Mouse (Mus musculus): ENCODE measurements at regions not wholly inside any gene's neighbourhood (a gene's known extent, or its start where the extent isn't known, plus 50 kb on each side); places are given as distances from the start of the nearest gene placed in this dataset.

- no peaks in the 10 kb centered on the region for H3K27me3 ChIP-seq (ENCODE audit: control insufficient read depth, insufficient read depth, low read length)
- no peaks in the 10 kb centered on the region for H3K4me1 ChIP-seq (replicated peaks; ENCODE audit: control insufficient read depth in 2 of 2, insufficient read depth in 2 of 2, low read length in 1 of 2)
- H3K9me3 ChIP-seq (ENCODE audit: control insufficient read depth, low read length) = no peaks in the 10 kb centered on the region
- no peak for ATAC-seq (ENCODE audit: insufficient read depth)
- no peak overlapping the region for H3K4me2 ChIP-seq (ENCODE audit: low read depth)
- 64% methylated on average over 18 of the region's 18 CpGs for WGBS (ENCODE audit: insufficient replicate concordance)
- no peak overlapping the region for H3K4me3 ChIP-seq (ENCODE audit: insufficient read depth in 1 of 2, low read depth in 2 of 2, low read length in 2 of 2)
- no peaks in the 10 kb centered on the region for H3K36me3 ChIP-seq (replicated peaks; ENCODE audit: control insufficient read depth, insufficient read depth, low read depth)
- TF ChIP-seq EP300 (IDR thresholded peaks at IDR 0.05; ENCODE audit: low read depth) (no peak), CTCF (IDR thresholded peaks at IDR 0.05; ENCODE audit: low read depth) (no peak)
- H3K27ac ChIP-seq = no peak overlapping the region
- H3K9ac ChIP-seq (replicated peaks) = no peak overlapping the region
- no peak for DNase-seq (ENCODE audit: low read depth in 3 of 3, low spot score in 3 of 3)
Observed at GRCm38 (mm10) chr2:146745012-146745682, 110.5 kb upstream of the Kiz start.

GRCm38 (mm10) chr2:146745683-146746047 is 110.0 kb upstream of the Kiz start:
- Histone ChIP-seq H3K4me3 (ENCODE audit: insufficient read depth in 1 of 2, low read depth in 2 of 2, low read length in 2 of 2) (no peak overlapping the region), H3K36me3 (replicated peaks; ENCODE audit: control insufficient read depth, insufficient read depth, low read depth) (no peaks in the 10 kb centered on the region), H3K4me2 (ENCODE audit: low read depth) (no peak overlapping the region), H3K9me3 (ENCODE audit: control insufficient read depth, low read length) (no peaks in the 10 kb centered on the region), H3K4me1 (replicated peaks; ENCODE audit: control insufficient read depth in 2 of 2, insufficient read depth in 2 of 2, low read length in 1 of 2) (no peaks in the 10 kb centered on the region), H3K9ac (replicated peaks) (no peak overlapping the region), H3K27me3 (ENCODE audit: control insufficient read depth, insufficient read depth, low read length) (no peaks in the 10 kb centered on the region), H3K27ac (no peak overlapping the region)
- DNase-seq (ENCODE audit: low read depth in 3 of 3, low spot score in 3 of 3) (no peak), ATAC-seq (ENCODE audit: insufficient read depth) (no peak)
- TF ChIP-seq EP300 (IDR thresholded peaks at IDR 0.05; ENCODE audit: low read depth) (no peak), CTCF (IDR thresholded peaks at IDR 0.05; ENCODE audit: low read depth) (no peak)
- WGBS (ENCODE audit: insufficient replicate concordance) = 59% methylated on average over 12 of the region's 12 CpGs

- no peak for DNase-seq (ENCODE audit: low read depth in 3 of 3, low spot score in 3 of 3)
- H3K27me3 ChIP-seq (ENCODE audit: control insufficient read depth, insufficient read depth, low read length) = no peaks in the 10 kb centered on the region
- TF ChIP-seq EP300 (IDR thresholded peaks at IDR 0.05; ENCODE audit: low read depth) = no peak
- TF ChIP-seq CTCF (IDR thresholded peaks at IDR 0.05; ENCODE audit: low read depth) = no peak
- H3K4me1 ChIP-seq (replicated peaks; ENCODE audit: control insufficient read depth in 2 of 2, insufficient read depth in 2 of 2, low read length in 1 of 2) = no peaks in the 10 kb centered on the region
- WGBS (ENCODE audit: insufficient replicate concordance) = 18% methylated on average over 2 of the region's 2 CpGs
- H3K36me3 ChIP-seq (replicated peaks; ENCODE audit: control insufficient read depth, insufficient read depth, low read depth) = no peaks in the 10 kb centered on the region
- H3K27ac ChIP-seq = no peak overlapping the region
- H3K9me3 ChIP-seq (ENCODE audit: control insufficient read depth, low read length) = no peaks in the 10 kb centered on the region
- no peak for ATAC-seq (ENCODE audit: insufficient read depth)
- no peak overlapping the region for H3K4me2 ChIP-seq (ENCODE audit: low read depth)
- no peak overlapping the region for H3K4me3 ChIP-seq (ENCODE audit: insufficient read depth in 1 of 2, low read depth in 2 of 2, low read length in 2 of 2)
- no peak overlapping the region for H3K9ac ChIP-seq (replicated peaks)
Observed at GRCm38 (mm10) chr2:146753988-146754387, 101.7 kb upstream of the Kiz start.

- DNase-seq (ENCODE audit: low read depth in 3 of 3, low spot score in 3 of 3) = no peak
- 60% methylated on average over 18 of the region's 18 CpGs for WGBS (ENCODE audit: insufficient replicate concordance)
- Histone ChIP-seq H3K27me3 (ENCODE audit: control insufficient read depth, insufficient read depth, low read length) (no peaks in the 10 kb centered on the region), H3K4me2 (ENCODE audit: low read depth) (no peak overlapping the region), H3K9ac (replicated peaks) (no peak overlapping the region), H3K4me1 (replicated peaks; ENCODE audit: control insufficient read depth in 2 of 2, insufficient read depth in 2 of 2, low read length in 1 of 2) (no peaks in the 10 kb centered on the region), H3K36me3 (replicated peaks; ENCODE audit: control insufficient read depth, insufficient read depth, low read depth) (no peaks in the 10 kb centered on the region), H3K9me3 (ENCODE audit: control insufficient read depth, low read length) (no peaks in the 10 kb centered on the region), H3K27ac (no peak overlapping the region), H3K4me3 (ENCODE audit: insufficient read depth in 1 of 2, low read depth in 2 of 2, low read length in 2 of 2) (no peak overlapping the region)
- TF ChIP-seq EP300 (IDR thresholded peaks at IDR 0.05; ENCODE audit: low read depth) (no peak), CTCF (IDR thresholded peaks at IDR 0.05; ENCODE audit: low read depth) (no peak)
- ATAC-seq (ENCODE audit: insufficient read depth) = no peak
Observed at GRCm38 (mm10) chr2:146763522-146764144, 92.0 kb upstream of the Kiz start.

GRCm38 (mm10) chr2:146764313-146765255 is 91.1 kb upstream of the Kiz start:
- H3K27ac ChIP-seq = no peak overlapping the region
- H3K9me3 ChIP-seq (ENCODE audit: control insufficient read depth, low read length) = no peaks in the 10 kb centered on the region
- H3K9ac ChIP-seq (replicated peaks) = no peak overlapping the region
- H3K4me2 ChIP-seq (ENCODE audit: low read depth) = no peak overlapping the region
- H3K4me1 ChIP-seq (replicated peaks; ENCODE audit: control insufficient read depth in 2 of 2, insufficient read depth in 2 of 2, low read length in 1 of 2) = no peaks in the 10 kb centered on the region
- no peak overlapping the region for H3K4me3 ChIP-seq (ENCODE audit: insufficient read depth in 1 of 2, low read depth in 2 of 2, low read length in 2 of 2)
- H3K36me3 ChIP-seq (replicated peaks; ENCODE audit: control insufficient read depth, insufficient read depth, low read depth) = no peaks in the 10 kb centered on the region
- WGBS (ENCODE audit: insufficient replicate concordance) = 62% methylated on average over 12 of the region's 12 CpGs
- no peak for ATAC-seq (ENCODE audit: insufficient read depth)
- H3K27me3 ChIP-seq (ENCODE audit: control insufficient read depth, insufficient read depth, low read length) = no peaks in the 10 kb centered on the region
- no peak for DNase-seq (ENCODE audit: low read depth in 3 of 3, low spot score in 3 of 3)
- TF ChIP-seq EP300 (IDR thresholded peaks at IDR 0.05; ENCODE audit: low read depth) (no peak), CTCF (IDR thresholded peaks at IDR 0.05; ENCODE audit: low read depth) (no peak)

All from liver, embryonic 14.5 days (tissue).